Mouse (Mus musculus) v-Abl transformed pro-B cells (cell line): ENCODE data around the gene Palmd.

Source experiments
- in situ Hi-C, 2 experiments: fragments of 400-800 bp; cut with MboI; formaldehyde crosslinking; loops; one replicate each; pipeline ENCODE4 v1.15.1; 2025; ENCODE audit not compliant: unreplicated experiment in 2 of 2

The Palmd gene

DNA sequence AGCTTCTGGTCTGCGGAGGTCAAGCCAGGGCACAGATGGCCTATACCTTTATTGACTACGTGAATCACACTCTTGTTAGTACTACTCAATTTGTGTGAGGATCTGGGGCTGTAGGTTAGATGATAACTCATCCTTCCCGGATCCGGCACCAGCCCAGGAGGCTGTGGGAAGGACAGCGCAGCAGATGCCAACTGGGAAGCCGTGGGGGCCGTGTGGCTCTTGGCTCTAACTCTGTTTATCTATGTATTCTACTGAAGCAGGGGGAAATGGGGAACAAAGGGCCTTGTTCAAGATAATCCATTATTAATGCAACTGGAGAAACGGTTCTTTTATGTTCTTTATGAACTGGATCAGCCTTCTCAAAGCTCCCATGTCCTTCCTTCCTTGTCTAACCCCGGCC is 62.2 kb downstream of the Palmd start:
- in situ Hi-C loops = no loop called here

DNA sequence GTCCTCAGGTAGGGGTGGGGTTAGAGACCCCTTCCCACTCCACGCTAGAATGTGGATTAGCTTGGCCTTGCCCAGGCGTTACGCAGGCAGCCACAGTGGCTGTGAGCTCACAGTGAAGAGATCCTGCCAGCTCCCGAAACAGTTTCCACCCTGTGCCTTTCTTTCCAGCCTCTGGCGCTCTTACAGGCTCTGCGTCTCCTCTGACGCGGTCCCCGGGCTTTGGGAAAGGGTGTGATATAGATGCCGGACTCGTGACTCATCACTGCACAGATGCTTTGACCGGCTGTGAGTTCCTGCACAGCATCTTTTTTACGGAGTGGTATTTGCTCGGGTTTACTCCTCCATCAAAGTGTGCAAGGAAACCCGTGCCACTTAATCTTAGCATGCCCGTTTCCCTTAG is 62.9 kb downstream of the Palmd start:
- in situ Hi-C loops = no loop called here

DNA sequence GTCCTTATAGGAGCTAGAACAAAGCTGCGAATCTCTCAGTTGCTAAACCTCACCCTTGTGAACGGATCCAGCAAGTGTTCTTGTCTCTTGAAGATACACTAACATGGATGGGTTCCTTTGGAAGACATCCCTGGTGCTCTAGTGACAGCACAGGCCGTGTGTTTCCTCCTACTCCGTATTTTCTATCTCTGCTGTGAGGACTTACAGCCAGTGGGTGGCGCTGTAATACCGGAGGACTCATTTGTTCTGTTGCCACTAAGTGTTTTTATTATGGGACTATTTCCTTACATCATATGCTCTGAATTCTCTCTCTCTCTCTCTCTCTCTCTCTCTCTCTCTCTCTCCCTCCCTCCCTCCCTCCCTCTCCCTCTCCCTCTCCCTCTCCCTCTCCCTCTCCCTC is 64.6 kb downstream of the Palmd start:
- in situ Hi-C loops = no loop called here

GRCm38 (mm10) chr3:116892872-116893271 is 75.9 kb downstream of the Palmd start:
- in situ Hi-C loops = no loop called here

DNA sequence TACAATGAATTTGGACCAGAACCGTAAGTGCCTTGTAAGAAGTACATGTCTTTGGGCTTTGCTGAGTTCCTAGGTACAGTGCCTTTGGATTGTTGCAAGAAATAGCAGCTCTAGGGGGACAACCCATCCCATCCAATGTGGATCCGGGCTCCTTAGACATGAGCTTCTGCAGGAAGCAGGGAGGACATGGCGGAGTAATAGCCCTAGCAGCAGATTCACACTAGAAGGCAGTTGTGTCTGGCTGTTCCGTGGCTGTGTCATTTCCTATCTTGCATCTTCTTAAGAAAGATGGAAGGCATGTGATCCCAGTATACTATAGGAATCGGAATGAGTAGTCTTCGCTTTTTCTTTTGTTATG is 76.6 kb downstream of the Palmd start:
- in situ Hi-C loops = no loop called here

GRCm38 (mm10) chr3:116891436-116892205 is 77.2 kb downstream of the Palmd start:
- in situ Hi-C loops = no loop called here

DNA sequence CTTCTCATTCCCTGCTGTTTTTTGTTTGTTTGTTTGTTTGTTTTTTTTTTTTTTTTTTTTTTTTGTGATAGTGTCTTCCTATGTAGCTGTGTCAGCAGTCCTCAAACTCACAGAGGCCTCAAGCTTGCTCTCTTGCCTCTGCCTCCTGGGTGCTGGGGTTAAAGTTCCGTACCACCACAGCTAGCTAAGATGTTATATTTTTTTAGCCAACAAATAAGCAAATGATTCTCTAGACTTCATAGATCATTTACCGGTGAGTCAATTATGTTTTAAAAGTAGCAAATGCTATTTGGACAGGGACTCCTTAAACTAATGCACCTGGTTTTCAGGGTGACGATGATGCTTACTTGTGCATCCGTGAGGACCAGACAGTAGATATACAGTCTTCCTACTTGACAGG is 78.2 kb downstream of the Palmd start:
- in situ Hi-C loops = no loop called here

DNA sequence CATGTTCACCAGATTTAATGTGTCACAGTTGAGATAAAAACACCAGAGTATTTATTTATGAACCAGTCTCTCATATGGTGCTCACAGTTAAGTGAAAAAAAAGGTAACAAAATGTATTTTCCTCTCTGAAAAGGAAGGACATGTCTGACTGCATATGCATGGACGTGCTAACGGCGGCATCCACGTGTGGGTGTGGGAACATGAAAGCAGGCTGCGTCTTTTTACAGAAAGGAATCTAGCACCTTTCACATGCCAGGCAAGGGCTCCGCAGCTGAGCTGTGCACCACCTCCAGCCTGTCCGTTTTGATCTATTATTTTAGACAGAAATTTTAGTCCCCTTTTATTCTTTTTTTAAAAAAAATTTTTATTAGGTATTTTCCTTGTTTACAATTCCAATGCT is 79.4 kb downstream of the Palmd start:
- in situ Hi-C loops = no loop called here

DNA sequence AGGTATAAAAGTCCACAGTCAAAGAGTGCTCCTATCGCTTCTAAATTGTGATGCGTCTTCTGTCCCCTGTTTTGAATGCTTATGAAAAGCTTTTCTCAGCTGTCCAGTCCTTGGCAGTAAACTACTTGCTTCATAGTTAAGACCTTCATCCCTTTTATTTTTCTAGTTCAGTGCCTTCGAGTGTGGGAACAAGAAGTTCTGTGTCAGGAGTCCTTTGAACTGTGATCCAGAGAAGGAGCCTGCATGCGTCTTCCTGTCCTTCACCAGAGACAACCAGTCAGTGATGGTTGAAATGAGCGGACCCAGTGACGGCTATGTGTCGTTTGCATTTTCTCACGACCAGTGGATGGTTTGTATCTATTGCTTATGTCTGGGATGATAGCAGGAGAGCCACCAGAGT is 83.8 kb downstream of the Palmd start:
- in situ Hi-C loops = no loop called here

GRCm38 (mm10) chr3:116882221-116882960 is 86.4 kb downstream of the Palmd start:
- in situ Hi-C loops = no loop called here

DNA sequence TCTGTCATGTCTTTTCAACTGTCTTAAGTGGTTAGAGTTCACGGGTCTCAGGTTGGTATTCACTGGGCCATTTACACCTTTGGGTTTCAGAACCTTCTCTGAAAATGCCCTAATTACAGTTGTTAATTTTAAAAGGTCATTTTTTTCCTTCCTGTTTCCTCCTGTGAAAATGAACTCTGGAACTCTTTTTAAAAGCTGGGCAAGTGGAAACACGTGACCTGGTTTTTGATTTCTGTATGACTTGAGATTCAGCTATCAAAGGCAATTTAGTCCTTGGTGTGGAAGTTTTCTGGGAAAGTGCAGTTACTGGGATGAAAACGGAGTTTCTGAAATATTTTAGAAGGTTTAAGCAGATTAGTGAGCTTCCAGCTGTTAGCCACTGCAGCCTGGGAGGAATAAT is 98.4 kb downstream of the Palmd start:
- in situ Hi-C loops = no loop called here
